Mouse (Mus musculus): ENCODE data around the gene Lrsam1. TPM values are rescaled to one million over a fixed set of nuclear protein-coding genes. Genes with fewer than 3 reads are reported as not detected.

The Lrsam1 gene
- polyA plus RNA-seq, 1 experiment from 2014 or later, result 4.3 TPM

DNA sequence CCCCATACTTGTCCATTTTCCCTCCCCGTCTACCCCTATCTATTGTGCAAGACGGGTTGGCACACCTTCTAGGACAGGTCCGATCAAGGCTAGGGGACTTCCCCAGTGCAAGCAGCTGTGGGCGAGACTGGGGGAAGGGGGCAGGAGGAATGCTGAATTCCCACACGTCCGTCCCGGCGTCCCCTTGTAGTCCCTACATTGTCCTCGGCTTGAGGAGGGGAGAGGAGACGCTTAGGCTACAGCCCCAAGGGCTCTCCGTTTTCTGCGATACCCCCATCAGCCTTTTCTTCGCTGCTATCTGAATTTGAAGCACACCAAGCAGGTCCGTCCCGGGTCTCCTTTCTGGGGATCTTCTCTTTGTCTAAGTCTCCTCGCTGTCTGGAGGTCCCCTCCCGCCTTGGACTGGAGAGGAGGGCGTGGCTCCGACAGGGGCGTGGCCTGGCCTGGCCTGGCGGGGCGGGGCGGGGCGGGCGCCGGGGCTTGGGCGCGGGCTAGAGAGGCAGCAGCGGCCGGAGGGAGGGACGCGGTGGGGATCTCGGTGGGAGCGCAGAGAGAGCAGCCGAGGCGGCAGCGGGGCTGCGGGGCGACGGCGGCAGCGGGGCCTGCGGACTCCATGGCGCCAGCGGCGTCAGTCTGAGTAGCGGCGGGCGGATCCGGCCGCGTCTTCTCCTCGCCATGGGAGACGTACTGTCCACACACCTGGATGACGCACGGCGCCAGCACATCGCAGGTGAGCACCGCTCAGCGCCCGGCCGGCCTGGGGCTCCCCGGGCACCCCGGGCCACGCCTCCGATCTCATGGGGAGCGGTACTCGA is 85.5 kb downstream of the Lrsam1 start, which contains the start of gene Fam129b:
TSS of gene Fam129b (plus strand) at position 440 of the 815 bp plus-strand sequence.
- Histone ChIP-seq H3K36me3 (ENCODE audit: control insufficient read depth, insufficient read depth) (no peaks in the 10 kb centered on the region), H3K4me1 (replicated peaks; ENCODE audit: control insufficient read depth, insufficient read depth, low read length) (peaks cover 11% of the 10 kb centered on the region), H3K27ac (ENCODE audit: low read depth, low read length) (peak within 1 kb of the TSS; percentile 79), H3K4me3 (ENCODE audit: low read depth, low read length) (peak within 1 kb of the TSS; percentile 78), H3K9me3 (ENCODE audit: control insufficient read depth) (no peaks in the 10 kb centered on the region), H3K4me2 (replicated peaks; ENCODE audit: low read depth) (peak within 1 kb of the TSS; percentile 83), H3K27me3 (replicated peaks; ENCODE audit: control insufficient read depth, insufficient read depth, low read length) (no peaks in the 10 kb centered on the region), H3K9ac (ENCODE audit: low read depth, low read length) (peak within 1 kb of the TSS; percentile 81)
- WGBS, result under 1% methylated on average over 59 of the region's 68 CpGs
- ATAC-seq, result peak; percentile 81
- TF ChIP-seq CTCF (IDR thresholded peaks at IDR 0.05; ENCODE audit: low read depth), result no peak

Other genes starting within 250 kb of the Lrsam1 start
- gene Cdk9, start 248.5 kb downstream of the Lrsam1 start, polyA plus RNA-seq (2015; fragmentation: Nextera tagmentation; extraction: Ambion mirVana), result 54.0 and 62.2 TPM in 2 replicates
- gene Sh2d3c, start 240.6 kb downstream of the Lrsam1 start, polyA plus RNA-seq (2015; fragmentation: Nextera tagmentation; extraction: Ambion mirVana), result 11.2 and 11.7 TPM in 2 replicates
- 0.18 TPM in 2 replicates for gene 6330409D20Rik, start 220.6 kb downstream of the Lrsam1 start, polyA plus RNA-seq (2015; fragmentation: Nextera tagmentation; extraction: Ambion mirVana)
- 59.2 and 60.4 TPM in 2 replicates for gene Tor2a, start 204.4 kb downstream of the Lrsam1 start, polyA plus RNA-seq (2015; fragmentation: Nextera tagmentation; extraction: Ambion mirVana)
- 0.04 and 0.09 TPM in 2 replicates for gene Ttc16, start 186.0 kb downstream of the Lrsam1 start, polyA plus RNA-seq (2015; fragmentation: Nextera tagmentation; extraction: Ambion mirVana)
- gene Ptrh1, start 185.8 kb downstream of the Lrsam1 start, polyA plus RNA-seq (2015; fragmentation: Nextera tagmentation; extraction: Ambion mirVana), result 8.4 and 10.5 TPM in 2 replicates
- gene Cfap157, start 177.2 kb downstream of the Lrsam1 start, polyA plus RNA-seq (2015; fragmentation: Nextera tagmentation; extraction: Ambion mirVana), result 0.47 and 0.76 TPM in 2 replicates
- gene Stxbp1, start 114.4 kb downstream of the Lrsam1 start, polyA plus RNA-seq (2015; fragmentation: Nextera tagmentation; extraction: Ambion mirVana), result 12.1 and 12.2 TPM in 2 replicates
- 13.9 and 15.3 TPM in 2 replicates for gene Fam129b, start 85.5 kb downstream of the Lrsam1 start, polyA plus RNA-seq (2015; fragmentation: Nextera tagmentation; extraction: Ambion mirVana)
- 90.6 and 103 TPM in 2 replicates for gene Rpl12, start 55 bp downstream of the Lrsam1 start, polyA plus RNA-seq (2015; fragmentation: Nextera tagmentation; extraction: Ambion mirVana)
- 48.7 and 50.2 TPM in 2 replicates for gene Slc2a8, start 20.5 kb upstream of the Lrsam1 start, polyA plus RNA-seq (2015; fragmentation: Nextera tagmentation; extraction: Ambion mirVana)
- 5.9 and 6.3 TPM in 2 replicates for gene Garnl3, start 170.0 kb upstream of the Lrsam1 start, polyA plus RNA-seq (2015; fragmentation: Nextera tagmentation; extraction: Ambion mirVana)

Data from intestine, postnatal 0 days (tissue).